In genomic region chr4:63205583-63205982, GRCm38 (mm10) we compare ENCODE assay signal across 16 mouse cellular contexts. TPM values are rescaled to one million over a fixed set of nuclear protein-coding genes. Genes with fewer than 3 reads are reported as not detected.
DNase-seq lines count a peak whose midpoint lies in the region; ATAC-seq and TF ChIP-seq lines count a peak whose summit lies in the region.
"Had no signal": no experiment of that assay in that cellular context is flagged by ENCODE, and none has a peak within 500 bp of the region (broad histone marks: within the 10 kb centered on the region; RNA-seq: fewer than 3 reads in every experiment).

No protein-coding gene starts in this region.

- TF ChIP-seq CTCF in bone marrow, adult 2 months (IDR thresholded peaks at IDR 0.05; ENCODE audit: control insufficient read depth, insufficient read depth, low read length): no peak

- H3K4me1 ChIP-seq in bone marrow, adult 2 months (ENCODE audit: control insufficient read depth, insufficient read depth, low read length): peaks cover 5% of the 10 kb centered on the region; the same call in 1 of the 2 replicates

- H3K27ac ChIP-seq in bone marrow, adult 2 months (ENCODE audit: control insufficient read depth, insufficient read depth, low read depth, low read length, poor library complexity): peak overlapping the region; percentile 12; the same call in 1 of the 2 replicates
- H3K27ac ChIP-seq: hindbrain, embryonic 14.5 days had no signal

- no peak overlapping the region for H3K4me3 ChIP-seq in bone marrow, adult 2 months (replicated peaks; ENCODE audit: control insufficient read depth, low read depth, low read length)
- H3K4me3 ChIP-seq: heart, embryonic 12.5 days had no signal

- DNase-seq in layer of hippocampus, adult 11-12 months (ENCODE audit: low spot score): peak; percentile 66
- no peak for DNase-seq in layer of hippocampus, adult 9-10 months (ENCODE audit: low spot score)
- peak; percentile 37 for DNase-seq in lung, postnatal 36 days
- DNase-seq in lung, adult 18-20 months: no peak
- no peak for DNase-seq in urinary bladder, adult 2 months (ENCODE audit: low spot score)
- DNase-seq: adrenal gland, adult 8-10 months; cerebellum, adult 2 months had no signal

- peak; percentile 79 to 87 for ATAC-seq in hematopoietic stem cell, adult 5-6 weeks (replicated peaks in 1 of 2; ENCODE audit: insufficient read depth in 1 of 2, low FRiP score in 2 of 2, low TSS enrichment in 1 of 2, low read depth in 1 of 2, poor library complexity in 2 of 2, severe bottlenecking in 2 of 2)
- ATAC-seq in erythroid progenitor cell, adult 5-6 weeks (replicated peaks; ENCODE audit: low FRiP score, poor library complexity, severe bottlenecking): no peak
- ATAC-seq: Patski had no signal

- TF ChIP-seq POLR2A in bone marrow, adult 2 months (IDR thresholded peaks at IDR 0.05; ENCODE audit: borderline replicate concordance, control insufficient read depth, low read depth, low read length): no peak

- 4% methylated on average over 7 of the region's 7 CpGs for WGBS in bone marrow, adult 2 months

RNA-seq across cellular contexts. Expression of gene Col27a1, which starts 8.2 kb away (rescaled TPM):
- polyA plus RNA-seq in bone marrow, adult 2 months (2011; ENCODE audit: insufficient read depth, insufficient read length, low replicate concordance, missing spikeins): 3.1 and 6.6 TPM in 2 replicates
- total RNA-seq in hematopoietic stem cell, adult 5-6 weeks (2017): not detected in 2 replicates
- 0.36 and 0.42 TPM in 2 replicates for total RNA-seq in erythroid progenitor cell, adult 5-6 weeks (2015; ENCODE audit: low replicate concordance)
- total RNA-seq in erythroid progenitor cell, adult 5-6 weeks (2017; ENCODE audit: low replicate concordance): under 0.01 TPM in 1 of 2 replicates, not detected in the other
- 12.3 and 13.3 TPM in 2 replicates for polyA plus RNA-seq in urinary bladder, adult 2 months (2012; rRNA removed)

RNA-seq across cellular contexts. Expression of gene Kif12, which starts 33.7 kb away (rescaled TPM):
- polyA plus RNA-seq in bone marrow, adult 2 months (2011; ENCODE audit: insufficient read depth, insufficient read length, low replicate concordance, missing spikeins): not detected in 2 replicates
- not detected in 2 replicates for total RNA-seq in hematopoietic stem cell, adult 5-6 weeks (2017)
- not detected in 2 replicates for total RNA-seq in erythroid progenitor cell, adult 5-6 weeks (2015; ENCODE audit: low replicate concordance)
- total RNA-seq in erythroid progenitor cell, adult 5-6 weeks (2017; ENCODE audit: low replicate concordance): not detected in 2 replicates
- polyA plus RNA-seq in urinary bladder, adult 2 months (2012; rRNA removed): not detected in 2 replicates
- total RNA-seq: adrenal gland, adult 8-10 months; gastrocnemius, adult 18-20 months had no signal
- polyA plus RNA-seq: cerebellum, adult 2 months; forebrain, embryonic 11.5 days; limb, embryonic 11.5 days had no signal

RNA-seq across cellular contexts. Expression of gene Ambp, which starts 51.0 kb away (rescaled TPM):
- 2.6 and 11.2 TPM in 2 replicates for polyA plus RNA-seq in bone marrow, adult 2 months (2011; ENCODE audit: insufficient read depth, insufficient read length, low replicate concordance, missing spikeins)
- not detected in 2 replicates for total RNA-seq in hematopoietic stem cell, adult 5-6 weeks (2017)
- not detected in 2 replicates for total RNA-seq in erythroid progenitor cell, adult 5-6 weeks (2015; ENCODE audit: low replicate concordance)
- total RNA-seq in erythroid progenitor cell, adult 5-6 weeks (2017; ENCODE audit: low replicate concordance): not detected in 2 replicates
- polyA plus RNA-seq in urinary bladder, adult 2 months (2012; rRNA removed): 0.80 and 2.7 TPM in 2 replicates
- polyA plus RNA-seq: cerebellum, adult 2 months; forebrain, embryonic 11.5 days; hindbrain, embryonic 14.5 days had no signal

Comparison
In these comparisons a context has a peak if more than half of its experiments do, and no peak if none do; other contexts are left out.
1. DNase-seq: peak in layer of hippocampus, adult 11-12 months (single experiment) and lung, postnatal 36 days (single experiment); none in layer of hippocampus, adult 9-10 months (single experiment), lung, adult 18-20 months (0 of 2) and urinary bladder, adult 2 months (single experiment).